Mouse (Mus musculus) urinary bladder, postnatal 25 days (tissue): ENCODE measurements at regions not wholly inside any gene's neighbourhood (a gene's known extent, or its start where the extent isn't known, plus 50 kb on each side); places are given as distances from the start of the nearest gene placed in this dataset.
A peak's percentile ranks its signal among the peaks of the same experiment; 100 is the strongest.

Experiments
- DNase-seq: peaks from one replicate; pipeline ENCODE4 v3.0.0; 2022; ENCODE audit warnings: low spot score

GRCm38 (mm10) chr13:5724364-5724763, 136.9 kb upstream of the Klf6 start:
- no peak for DNase-seq

GRCm38 (mm10) chr13:5725984-5726383, 135.3 kb upstream of the Klf6 start:
- no peak for DNase-seq

GRCm38 (mm10) chr13:5726446-5726845, 134.8 kb upstream of the Klf6 start:
- no peak for DNase-seq

GRCm38 (mm10) chr13:5728172-5728571, 133.1 kb upstream of the Klf6 start:
- no peak for DNase-seq

GRCm38 (mm10) chr13:5728808-5729207, 132.5 kb upstream of the Klf6 start:
- DNase-seq, result no peak

GRCm38 (mm10) chr13:5729426-5730068, 131.7 kb upstream of the Klf6 start:
- DNase-seq, result no peak

- DNase-seq, result no peak
These were observed 129.1 kb upstream of the Klf6 start for GRCm38 (mm10) chr13:5732206-5732605.

GRCm38 (mm10) chr13:5735027-5735624, 126.2 kb upstream of the Klf6 start:
- no peak for DNase-seq

- DNase-seq, result no peak
These were observed 124.8 kb upstream of the Klf6 start for GRCm38 (mm10) chr13:5736472-5736871.

GRCm38 (mm10) chr13:5737214-5737613, 124.1 kb upstream of the Klf6 start:
- DNase-seq, result no peak

GRCm38 (mm10) chr13:5740805-5741204, 120.5 kb upstream of the Klf6 start:
- no peak for DNase-seq

GRCm38 (mm10) chr13:5744949-5745348, 116.3 kb upstream of the Klf6 start:
- DNase-seq, result no peak

- no peak for DNase-seq
These were observed 104.1 kb upstream of the Klf6 start for GRCm38 (mm10) chr13:5757176-5757575.

- no peak for DNase-seq
These were observed 103.3 kb upstream of the Klf6 start for GRCm38 (mm10) chr13:5757963-5758362.

- DNase-seq, result no peak
These were observed 101.3 kb upstream of the Klf6 start for GRCm38 (mm10) chr13:5760030-5760429.

- no peak for DNase-seq
These were observed 94.9 kb upstream of the Klf6 start for GRCm38 (mm10) chr13:5766394-5766793.

- no peak for DNase-seq
These were observed 94.1 kb upstream of the Klf6 start for GRCm38 (mm10) chr13:5767202-5767601.

- DNase-seq, result no peak
These were observed 92.6 kb upstream of the Klf6 start for GRCm38 (mm10) chr13:5768699-5769098.

- peak; percentile 7 for DNase-seq
These were observed 91.7 kb upstream of the Klf6 start for GRCm38 (mm10) chr13:5769283-5770260.

GRCm38 (mm10) chr13:5773811-5774210, 87.5 kb upstream of the Klf6 start:
- no peak for DNase-seq

- no peak for DNase-seq
These were observed 82.7 kb upstream of the Klf6 start for GRCm38 (mm10) chr13:5778443-5779171.

GRCm38 (mm10) chr13:5779410-5779809, 81.9 kb upstream of the Klf6 start:
- DNase-seq, result no peak
